Mouse (Mus musculus): ENCODE data around the gene Acsl1. TPM values are rescaled to one million over a fixed set of nuclear protein-coding genes. Genes with fewer than 3 reads are reported as not detected.
A peak's percentile ranks its signal among the peaks of the same experiment; 100 is the strongest.

The Acsl1 gene
- 20.7 and 22.1 TPM in 2 replicates for polyA plus RNA-seq (2015; fragmentation: Nextera tagmentation; extraction: Ambion mirVana)

- Histone ChIP-seq H3K9ac (peak within 1 kb of the TSS; percentile 80), H3K27me3 (no peaks in the 10 kb centered on the region), H3K36me3 (no peaks in the 10 kb centered on the region), H3K4me1 (peaks cover 6% of the 10 kb centered on the region; the same call in 1 of the 2 replicates), H3K4me3 (peak within 1 kb of the TSS; percentile 92), H3K27ac (peak within 1 kb of the TSS; percentile 85), H3K4me2 (peak within 1 kb of the TSS; percentile 99), H3K9me3 (no peaks in the 10 kb centered on the region)
- WGBS: under 1% methylated on average over 100 of the region's 106 CpGs
- peak; percentile 96 for ATAC-seq (ENCODE audit: borderline replicate concordance, extremely low read depth, low FRiP score, low TSS enrichment)
Measured at GRCm38 (mm10) chr8:46470792-46471781, at the start of gene Acsl1. Gene Acsl1, plus strand, starts transcription at chr8:46471037.

GRCm38 (mm10) chr8:46421515-46421914 lies 49.3 kb upstream of the Acsl1 start:
- no peak overlapping the region for H3K27ac ChIP-seq
- no peaks in the 10 kb centered on the region for H3K27me3 ChIP-seq
- H3K4me3 ChIP-seq: no peak overlapping the region
- no peak for ATAC-seq (ENCODE audit: borderline replicate concordance, extremely low read depth, low FRiP score, low TSS enrichment)
- no peak overlapping the region for H3K9ac ChIP-seq
- H3K9me3 ChIP-seq: no peaks in the 10 kb centered on the region
- no peaks in the 10 kb centered on the region for H3K4me1 ChIP-seq
- no peak overlapping the region for H3K4me2 ChIP-seq
- no peaks in the 10 kb centered on the region for H3K36me3 ChIP-seq
- 45% methylated on average over 6 of the region's 6 CpGs for WGBS

GRCm38 (mm10) chr8:46427940-46428339 lies 42.9 kb upstream of the Acsl1 start:
- Histone ChIP-seq H3K36me3 (no peaks in the 10 kb centered on the region), H3K9ac (no peak overlapping the region), H3K4me1 (no peaks in the 10 kb centered on the region), H3K9me3 (no peaks in the 10 kb centered on the region), H3K27me3 (no peaks in the 10 kb centered on the region), H3K4me3 (no peak overlapping the region), H3K4me2 (no peak overlapping the region), H3K27ac (no peak overlapping the region)
- ATAC-seq (ENCODE audit: borderline replicate concordance, extremely low read depth, low FRiP score, low TSS enrichment): no peak

GRCm38 (mm10) chr8:46429871-46430270 lies 41.0 kb upstream of the Acsl1 start:
- no peaks in the 10 kb centered on the region for H3K9me3 ChIP-seq
- no peaks in the 10 kb centered on the region for H3K27me3 ChIP-seq
- H3K4me2 ChIP-seq: no peak overlapping the region
- ATAC-seq (ENCODE audit: borderline replicate concordance, extremely low read depth, low FRiP score, low TSS enrichment): no peak
- H3K4me1 ChIP-seq: no peaks in the 10 kb centered on the region
- 59% methylated on average over 7 of the region's 7 CpGs for WGBS
- H3K9ac ChIP-seq: no peak overlapping the region
- no peaks in the 10 kb centered on the region for H3K36me3 ChIP-seq
- no peak overlapping the region for H3K4me3 ChIP-seq
- no peak overlapping the region for H3K27ac ChIP-seq

- H3K36me3 ChIP-seq: no peaks in the 10 kb centered on the region
- H3K27me3 ChIP-seq: no peaks in the 10 kb centered on the region
- 78% methylated on average over 4 of the region's 4 CpGs for WGBS
- H3K4me1 ChIP-seq: no peaks in the 10 kb centered on the region
- no peak for ATAC-seq (ENCODE audit: borderline replicate concordance, extremely low read depth, low FRiP score, low TSS enrichment)
- H3K4me2 ChIP-seq: no peak overlapping the region
- no peak overlapping the region for H3K9ac ChIP-seq
- H3K9me3 ChIP-seq: no peaks in the 10 kb centered on the region
- no peak overlapping the region for H3K27ac ChIP-seq
- no peak overlapping the region for H3K4me3 ChIP-seq
Measured at GRCm38 (mm10) chr8:46431921-46432320, 38.9 kb upstream of the Acsl1 start.

- Histone ChIP-seq H3K9me3 (no peaks in the 10 kb centered on the region), H3K27ac (no peak overlapping the region), H3K4me1 (no peaks in the 10 kb centered on the region), H3K4me3 (no peak overlapping the region), H3K27me3 (no peaks in the 10 kb centered on the region), H3K4me2 (no peak overlapping the region), H3K36me3 (no peaks in the 10 kb centered on the region), H3K9ac (no peak overlapping the region)
- no peak for ATAC-seq (ENCODE audit: borderline replicate concordance, extremely low read depth, low FRiP score, low TSS enrichment)
- WGBS: 83% methylated on average over 3 of the region's 3 CpGs
Measured at GRCm38 (mm10) chr8:46432581-46432980, 38.3 kb upstream of the Acsl1 start.

GRCm38 (mm10) chr8:46433656-46434055 lies 37.2 kb upstream of the Acsl1 start:
- 37% methylated on average over 1 of the region's 1 CpGs for whole genome bisulfite sequencing
- Histone ChIP-seq H3K9me3 (no peaks in the 10 kb centered on the region), H3K27ac (no peak overlapping the region), H3K9ac (no peak overlapping the region), H3K36me3 (no peaks in the 10 kb centered on the region), H3K4me2 (no peak overlapping the region), H3K4me1 (no peaks in the 10 kb centered on the region), H3K27me3 (no peaks in the 10 kb centered on the region), H3K4me3 (no peak overlapping the region)
- no peak for ATAC-seq (ENCODE audit: borderline replicate concordance, extremely low read depth, low FRiP score, low TSS enrichment)

GRCm38 (mm10) chr8:46438491-46438890 lies 32.3 kb upstream of the Acsl1 start:
- H3K9ac ChIP-seq: no peak overlapping the region
- H3K9me3 ChIP-seq: no peaks in the 10 kb centered on the region
- H3K4me3 ChIP-seq: no peak overlapping the region
- H3K4me2 ChIP-seq: no peak overlapping the region
- 50% methylated on average over 10 of the region's 10 CpGs for WGBS
- H3K4me1 ChIP-seq: no peaks in the 10 kb centered on the region
- ATAC-seq (ENCODE audit: borderline replicate concordance, extremely low read depth, low FRiP score, low TSS enrichment): no peak
- H3K27me3 ChIP-seq: no peaks in the 10 kb centered on the region
- no peak overlapping the region for H3K27ac ChIP-seq
- H3K36me3 ChIP-seq: no peaks in the 10 kb centered on the region

- H3K4me2 ChIP-seq: no peak overlapping the region
- H3K27me3 ChIP-seq: no peaks in the 10 kb centered on the region
- H3K27ac ChIP-seq: no peak overlapping the region
- 18% methylated on average over 12 of the region's 12 CpGs for WGBS
- H3K9me3 ChIP-seq: no peaks in the 10 kb centered on the region
- no peaks in the 10 kb centered on the region for H3K4me1 ChIP-seq
- no peak overlapping the region for H3K4me3 ChIP-seq
- H3K36me3 ChIP-seq: no peaks in the 10 kb centered on the region
- no peak overlapping the region for H3K9ac ChIP-seq
- ATAC-seq (ENCODE audit: borderline replicate concordance, extremely low read depth, low FRiP score, low TSS enrichment): no peak; the same call in 1 of the 2 replicates
Measured at GRCm38 (mm10) chr8:46445964-46446915, 24.6 kb upstream of the Acsl1 start.

- no peak overlapping the region for H3K9ac ChIP-seq
- H3K36me3 ChIP-seq: no peaks in the 10 kb centered on the region
- H3K4me2 ChIP-seq: no peak overlapping the region
- no peaks in the 10 kb centered on the region for H3K9me3 ChIP-seq
- WGBS: 73% methylated on average over 6 of the region's 6 CpGs
- H3K4me1 ChIP-seq: no peaks in the 10 kb centered on the region
- H3K27me3 ChIP-seq: no peaks in the 10 kb centered on the region
- no peak for ATAC-seq (ENCODE audit: borderline replicate concordance, extremely low read depth, low FRiP score, low TSS enrichment)
- H3K27ac ChIP-seq: no peak overlapping the region
- H3K4me3 ChIP-seq: no peak overlapping the region
Measured at GRCm38 (mm10) chr8:46447334-46447733, 23.5 kb upstream of the Acsl1 start.

GRCm38 (mm10) chr8:46448606-46449005 lies 22.2 kb upstream of the Acsl1 start:
- ATAC-seq (ENCODE audit: borderline replicate concordance, extremely low read depth, low FRiP score, low TSS enrichment): no peak

More at GRCm38 (mm10) chr8:46448606-46449005, 22.2 kb upstream of the Acsl1 start:
- no peaks in the 10 kb centered on the region for H3K9me3 ChIP-seq
- H3K36me3 ChIP-seq: no peaks in the 10 kb centered on the region
- no peak overlapping the region for H3K4me3 ChIP-seq
- H3K9ac ChIP-seq: no peak overlapping the region
- no peaks in the 10 kb centered on the region for H3K27me3 ChIP-seq
- H3K4me2 ChIP-seq: no peak overlapping the region
- no peaks in the 10 kb centered on the region for H3K4me1 ChIP-seq
- H3K27ac ChIP-seq: no peak overlapping the region
- 64% methylated on average over 5 of the region's 5 CpGs for WGBS

All from lung, embryonic 15.5 days (tissue).